Mouse (Mus musculus): ENCODE measurements around the gene Coq10a. TPM values are rescaled to one million over a fixed set of nuclear protein-coding genes. Genes with fewer than 3 reads are reported as not detected.

Gene Coq10a
- total RNA-seq (2015; ENCODE audit: low replicate concordance) (1.1 and 14.3 TPM in 2 replicates), total RNA-seq (2017; ENCODE audit: low replicate concordance) (2.3 and 3.3 TPM in 2 replicates)

DNA sequence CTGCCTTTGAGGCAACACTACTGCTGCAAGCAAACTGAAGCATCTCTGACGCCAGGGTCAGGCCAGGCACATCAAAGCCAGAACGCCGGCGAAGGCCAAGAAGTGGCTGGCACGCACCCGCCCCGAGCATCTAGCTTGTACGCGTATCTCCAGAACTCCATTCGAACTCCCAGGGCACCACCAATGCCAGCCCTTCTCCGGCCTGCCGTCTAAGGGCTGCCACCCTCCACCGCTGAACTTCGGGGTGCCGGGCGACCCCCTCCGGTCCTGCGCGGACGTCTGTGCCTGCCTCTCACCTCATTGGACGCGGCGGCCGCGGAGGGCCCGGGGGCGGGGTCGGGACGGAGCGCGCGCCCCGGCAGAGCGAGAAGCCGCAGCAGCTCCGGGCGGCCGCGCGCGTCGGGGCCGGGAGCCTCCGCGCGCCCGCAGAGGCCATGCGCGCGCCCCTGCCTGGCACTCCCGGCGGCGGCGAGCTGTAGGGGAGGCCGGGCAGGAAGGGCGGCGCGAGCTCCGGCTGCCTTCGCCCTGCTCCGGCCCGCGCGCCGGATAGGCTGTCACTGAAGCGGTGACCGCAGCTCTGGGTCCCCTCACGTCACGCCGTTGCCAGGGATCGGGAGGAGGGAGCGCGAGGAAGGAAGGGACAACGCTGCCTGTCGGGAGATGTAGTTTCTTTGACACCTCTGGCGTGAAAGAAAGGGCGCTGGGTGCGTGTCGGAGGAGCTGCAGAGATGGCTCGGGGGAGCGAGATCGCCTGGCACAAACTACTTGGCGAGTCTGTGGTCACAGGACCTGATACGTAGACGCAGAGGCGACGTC is at the start of gene Coq10a:
TSS of gene Coq10a (minus strand) at position 596 of the 816 bp plus-strand sequence.
- peak; percentile 91 for ATAC-seq (replicated peaks; ENCODE audit: low FRiP score, poor library complexity, severe bottlenecking)

DNA sequence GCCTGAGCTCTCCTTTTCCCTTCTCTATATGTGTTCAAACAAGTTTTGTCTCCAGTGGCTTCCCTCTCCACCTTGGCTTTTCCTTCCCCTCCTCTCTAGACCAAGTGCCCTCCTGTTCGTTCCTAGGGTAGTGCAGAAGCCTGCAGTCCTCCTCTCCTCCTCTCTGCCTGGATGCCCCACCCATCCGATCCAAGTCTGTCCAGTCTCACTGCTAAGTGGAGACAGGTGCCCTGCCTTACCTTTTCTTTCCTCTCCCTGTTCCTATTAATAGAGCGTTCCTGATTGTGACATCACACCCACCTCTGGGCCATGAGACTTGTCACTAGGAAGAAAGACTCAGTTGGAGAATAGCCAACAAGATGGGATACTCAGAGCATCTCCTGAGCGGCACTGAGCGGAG is 46.1 kb upstream of the Coq10a start:
- no peak for ATAC-seq (replicated peaks; ENCODE audit: low FRiP score, poor library complexity, severe bottlenecking)

DNA sequence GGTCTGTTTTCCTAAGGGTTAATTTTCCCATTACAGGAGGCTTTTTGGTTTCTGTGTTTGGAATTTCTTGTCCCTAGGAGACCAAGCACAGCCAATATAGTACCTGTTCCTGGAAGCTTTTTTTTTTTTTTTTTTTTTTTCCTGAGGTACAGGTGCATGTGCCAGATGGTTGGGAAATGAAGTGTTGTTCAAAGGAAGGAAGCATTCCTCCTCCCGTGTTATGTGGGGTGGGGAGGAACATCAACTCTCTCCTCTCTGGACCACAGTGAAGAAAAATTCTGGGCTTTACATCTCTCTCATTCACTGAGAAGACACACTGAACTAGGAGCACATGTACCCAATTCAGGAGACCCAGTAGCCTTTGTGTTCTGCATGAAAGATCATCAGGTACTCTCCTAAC is 44.3 kb upstream of the Coq10a start:
- no peak for ATAC-seq (replicated peaks; ENCODE audit: low FRiP score, poor library complexity, severe bottlenecking)

DNA sequence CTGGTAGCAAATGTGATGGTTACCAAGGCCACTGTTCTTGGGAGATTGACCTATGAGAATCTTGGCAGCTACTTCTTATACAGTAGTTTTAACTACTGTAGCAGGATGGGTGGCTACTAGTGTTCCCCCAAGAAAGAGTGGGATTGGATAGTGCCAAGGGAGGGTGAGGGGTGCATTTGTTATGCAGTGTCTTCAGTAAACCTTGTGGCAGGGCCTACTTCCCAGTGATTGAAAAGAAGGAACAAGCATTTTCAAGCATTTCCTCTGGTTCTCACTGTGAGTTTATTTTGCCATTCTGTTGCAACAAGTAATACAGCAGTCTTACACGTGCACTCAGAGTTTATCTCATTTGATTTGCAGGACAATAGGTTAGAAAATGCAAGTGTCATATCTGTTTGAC is 43.8 kb upstream of the Coq10a start:
- no peak for ATAC-seq (replicated peaks; ENCODE audit: low FRiP score, poor library complexity, severe bottlenecking)

DNA sequence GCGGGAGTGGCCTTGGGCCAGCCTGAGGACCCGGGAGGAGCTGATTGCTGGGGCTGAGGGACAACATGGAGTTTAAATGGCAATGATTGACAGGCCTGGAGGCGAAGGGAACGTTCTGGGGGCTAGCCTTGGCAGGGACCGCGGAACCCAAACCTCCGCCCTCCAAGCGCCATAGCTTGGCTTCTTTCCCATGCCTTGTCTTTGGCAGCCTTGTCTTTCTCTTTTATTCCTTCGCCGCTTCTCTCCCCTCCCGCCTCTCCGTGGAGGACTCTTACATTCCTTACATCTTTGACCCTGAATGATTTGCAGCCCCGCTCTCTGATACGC is 43.2 kb upstream of the Coq10a start:
- ATAC-seq (replicated peaks; ENCODE audit: low FRiP score, poor library complexity, severe bottlenecking): no peak

DNA sequence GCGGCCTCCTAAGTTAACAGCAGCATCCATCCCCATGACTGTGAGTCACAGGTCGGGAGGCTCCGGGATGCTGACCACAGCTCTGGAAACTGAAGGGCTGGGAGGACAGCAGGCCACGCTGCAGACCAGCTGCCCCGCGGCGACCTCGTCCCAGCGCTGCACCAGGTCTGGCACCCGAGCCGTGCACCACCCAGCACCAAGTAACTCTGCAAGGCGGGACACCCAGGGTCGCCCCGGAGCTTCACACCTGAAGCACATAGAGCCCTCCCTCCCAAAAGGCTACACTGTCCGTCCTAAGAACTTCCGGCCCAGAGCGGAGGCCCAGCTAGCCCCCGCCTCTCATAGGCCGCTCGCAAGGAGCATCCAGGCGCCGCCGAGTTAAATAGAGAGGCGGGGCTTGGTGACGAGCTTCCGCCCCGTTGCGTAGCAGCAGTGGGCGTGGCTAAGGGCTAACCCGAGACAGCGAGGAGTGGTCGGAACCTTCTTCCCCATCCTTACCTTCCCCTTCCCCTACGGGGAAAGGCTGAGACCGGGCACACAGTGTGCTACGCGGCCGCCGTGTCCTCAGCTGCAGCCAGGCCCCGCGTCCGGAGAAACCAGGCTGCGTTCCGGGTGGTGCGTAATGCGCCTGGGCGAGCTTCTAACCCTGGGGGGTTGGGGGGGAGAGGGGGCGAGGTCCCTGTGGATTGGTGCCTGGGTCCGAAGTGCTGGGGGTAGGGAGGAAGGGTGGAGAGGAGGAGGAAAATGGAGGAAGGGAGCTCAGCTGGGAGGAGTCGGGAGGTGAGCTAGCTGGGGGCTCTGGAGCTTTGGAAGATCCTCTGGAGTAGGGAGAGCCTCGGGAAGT is 42.6 kb upstream of the Coq10a start, which contains the start of the genes Nabp2 and Rnf41:
TSS of gene Nabp2 (minus strand) at position 282 of the 844 bp plus-strand sequence.
TSS of gene Rnf41 (plus strand) at position 447 of the 844 bp plus-strand sequence.
- peak; percentile 80 for ATAC-seq (replicated peaks; ENCODE audit: low FRiP score, poor library complexity, severe bottlenecking)

DNA sequence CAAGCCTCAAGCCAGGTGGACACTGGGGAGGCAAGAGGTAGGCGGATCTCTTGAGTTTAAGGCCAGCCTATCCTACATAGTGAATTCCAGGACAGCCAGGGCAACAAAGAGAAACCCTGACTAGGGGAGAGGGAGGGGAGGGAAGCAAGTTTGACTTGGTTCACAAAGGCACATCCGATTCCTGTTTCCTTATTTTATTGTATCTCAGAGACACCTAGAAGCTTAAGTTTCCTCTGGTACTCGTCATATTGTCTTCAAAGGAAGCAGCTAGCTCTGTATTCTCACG is 41.7 kb upstream of the Coq10a start:
- ATAC-seq (replicated peaks; ENCODE audit: low FRiP score, poor library complexity, severe bottlenecking): no peak

DNA sequence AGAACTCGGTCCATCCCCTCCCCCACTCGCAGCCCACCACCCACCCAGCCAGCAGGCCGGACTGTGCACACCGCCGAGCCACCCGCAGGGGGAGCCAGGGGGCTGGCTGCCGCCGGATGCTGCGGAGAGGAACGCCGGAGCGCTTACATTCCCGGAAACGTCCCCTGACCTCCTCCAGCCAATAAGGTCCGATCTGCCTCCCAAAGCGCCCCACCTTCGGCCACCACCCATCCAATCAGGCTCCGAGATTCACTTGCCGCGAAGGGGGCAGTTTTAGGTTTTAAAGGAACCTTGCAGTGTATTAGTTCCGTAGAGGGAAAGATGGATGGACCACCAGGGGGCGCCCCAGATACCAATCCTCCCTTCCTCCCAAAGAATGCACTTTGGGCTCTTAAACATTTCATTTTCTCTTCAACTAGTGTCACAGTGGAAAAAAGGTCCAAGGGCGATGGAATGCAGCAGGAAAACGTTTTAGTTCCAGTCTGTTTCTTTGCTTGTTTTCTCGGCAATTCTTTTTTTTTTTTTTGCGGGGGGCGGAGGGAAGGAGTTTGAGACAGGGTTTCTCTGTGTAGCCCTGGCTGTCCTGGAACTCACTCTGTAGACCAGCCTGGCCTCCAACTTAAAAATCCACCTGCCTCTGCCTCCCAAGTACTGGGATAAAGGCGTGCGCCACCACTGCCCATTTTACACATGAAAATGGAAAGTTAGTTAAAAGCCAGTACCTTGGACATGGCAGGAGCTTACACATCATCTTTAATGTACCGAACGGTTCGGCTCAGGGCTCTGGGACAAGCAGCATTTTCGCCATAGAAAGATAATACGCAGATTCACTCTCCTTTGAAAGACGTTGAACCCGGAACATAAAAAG is 41.1 kb upstream of the Coq10a start:
- peak; percentile 90 for ATAC-seq (replicated peaks; ENCODE audit: low FRiP score, poor library complexity, severe bottlenecking)

DNA sequence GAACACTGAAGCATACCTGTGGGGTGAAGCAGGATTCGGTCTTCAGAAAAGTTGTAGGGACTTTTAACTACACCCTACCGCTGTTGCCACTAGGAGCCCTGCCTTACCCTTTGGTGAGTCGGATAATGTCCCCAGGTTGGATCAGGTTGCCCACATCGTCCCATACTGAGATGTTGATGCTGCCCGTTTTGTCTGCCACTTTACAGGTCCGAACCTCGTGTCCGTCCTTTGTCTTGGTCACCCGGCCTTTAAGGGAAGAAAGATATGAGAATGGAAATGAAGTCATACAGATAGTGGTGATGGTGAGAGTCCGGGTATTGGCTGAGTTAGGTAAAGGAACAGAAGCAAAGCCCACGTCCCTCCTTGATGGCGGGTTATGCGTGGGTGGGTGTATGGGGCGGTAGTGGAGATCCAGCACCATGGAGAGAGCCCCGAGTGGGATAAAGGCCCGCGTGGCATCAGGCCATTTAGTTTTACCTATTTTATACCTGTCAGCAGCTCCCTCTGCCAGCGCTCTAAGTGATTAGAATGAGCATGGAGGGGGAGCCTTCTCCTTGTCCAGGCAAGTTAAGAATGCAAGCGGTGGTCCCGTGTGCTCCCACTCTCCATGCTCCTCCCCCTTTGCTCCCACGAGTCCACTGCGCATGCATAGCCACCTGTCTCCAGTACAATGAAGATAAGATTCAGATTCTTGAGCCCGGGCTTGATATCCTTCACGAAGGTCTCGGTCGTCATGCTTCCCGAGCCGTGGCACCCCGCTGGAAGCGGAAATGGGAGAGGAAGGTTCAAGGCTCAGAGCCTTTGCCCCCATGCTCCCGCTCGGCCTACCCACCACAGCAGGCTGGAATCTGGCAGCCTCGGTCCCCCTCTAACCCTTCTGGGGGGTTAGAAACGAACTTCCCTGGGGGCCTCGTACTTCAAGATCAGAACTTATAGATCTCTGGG is 40.1 kb upstream of the Coq10a start:
- no peak for ATAC-seq (replicated peaks; ENCODE audit: low FRiP score, poor library complexity, severe bottlenecking)

DNA sequence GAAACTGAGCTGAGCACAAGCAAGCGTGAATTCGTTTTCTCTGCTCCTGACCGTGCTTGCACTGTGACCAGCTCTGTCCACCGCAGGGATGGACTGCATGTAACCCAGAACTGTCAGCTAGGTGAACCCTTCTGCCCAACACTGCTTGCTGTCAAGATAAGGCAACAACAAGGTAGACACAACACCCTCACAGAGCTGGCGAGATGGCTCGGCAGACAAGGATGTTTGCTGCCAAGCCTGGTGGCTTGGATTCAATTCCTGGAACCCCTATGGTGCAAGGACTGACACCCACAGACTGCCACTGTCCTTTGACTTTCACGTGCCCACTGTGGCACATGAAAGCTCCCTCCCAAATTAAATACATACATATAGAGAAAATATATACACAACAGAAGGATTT is 35.1 kb upstream of the Coq10a start:
- no peak for ATAC-seq (replicated peaks; ENCODE audit: low FRiP score, poor library complexity, severe bottlenecking)

DNA sequence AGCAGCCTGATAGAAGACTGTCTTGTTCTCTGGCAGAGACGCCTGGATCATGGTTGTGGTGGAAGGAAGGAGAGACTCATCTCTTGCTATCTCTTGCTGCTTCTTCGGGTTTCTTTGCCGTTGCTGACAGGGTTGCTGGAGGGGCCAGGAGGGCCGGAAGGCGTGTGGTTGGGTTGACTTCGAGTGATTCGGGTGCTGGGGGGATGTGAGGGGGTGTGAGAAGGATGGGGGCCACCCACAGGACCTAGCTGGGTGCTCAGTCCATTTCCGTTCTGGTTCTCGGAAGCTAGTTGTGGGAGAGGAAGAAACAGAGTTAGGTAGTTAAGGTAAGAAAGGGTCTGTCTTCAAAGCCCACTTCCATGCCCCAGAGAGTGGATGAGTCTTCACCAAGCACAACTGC is 32.8 kb upstream of the Coq10a start:
- ATAC-seq (replicated peaks; ENCODE audit: low FRiP score, poor library complexity, severe bottlenecking): no peak

DNA sequence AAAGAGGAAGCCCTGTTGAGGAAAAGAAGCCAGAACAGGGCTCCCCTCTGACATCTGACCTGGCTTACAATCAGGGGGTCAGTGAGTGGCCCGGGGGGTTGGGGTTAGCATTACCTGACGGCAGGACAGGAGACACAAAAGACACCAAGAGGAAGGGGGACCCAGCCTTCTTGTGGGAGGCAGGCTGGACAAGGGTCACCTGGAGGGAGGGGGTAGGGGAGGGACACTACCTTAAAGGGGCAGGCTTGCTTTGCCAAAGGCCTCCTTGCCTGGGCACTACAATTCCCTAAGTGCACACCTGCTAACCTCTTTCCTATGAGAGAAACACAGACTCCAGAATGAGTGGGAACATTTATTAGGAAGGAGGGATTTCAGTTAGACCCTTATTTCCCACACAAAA is 32.3 kb upstream of the Coq10a start, which contains the start of gene Slc39a5:
TSS of gene Slc39a5 (minus strand) at position 174 of the 400 bp plus-strand sequence.
- no peak for ATAC-seq (replicated peaks; ENCODE audit: low FRiP score, poor library complexity, severe bottlenecking)

DNA sequence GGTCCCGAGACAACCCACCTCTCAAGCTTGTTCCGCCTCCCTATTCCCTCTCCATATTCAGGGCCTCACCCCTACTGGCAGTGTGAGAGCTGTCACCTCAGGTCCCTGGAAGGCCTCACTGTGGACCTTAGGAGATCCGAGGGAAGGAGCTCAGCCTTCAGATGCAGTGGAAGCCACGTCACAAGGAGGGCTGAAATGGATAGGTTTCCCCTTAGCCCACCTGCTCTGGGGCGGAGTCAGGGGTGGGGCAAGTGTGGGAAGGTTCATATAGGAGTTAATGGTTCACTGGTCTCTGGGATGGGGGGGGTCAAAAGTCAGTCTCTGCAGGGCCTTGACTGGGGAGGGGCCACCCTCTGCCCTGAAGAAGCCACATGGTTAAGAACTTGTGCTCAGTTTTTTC is 31.5 kb upstream of the Coq10a start:
- no peak for ATAC-seq (replicated peaks; ENCODE audit: low FRiP score, poor library complexity, severe bottlenecking)

DNA sequence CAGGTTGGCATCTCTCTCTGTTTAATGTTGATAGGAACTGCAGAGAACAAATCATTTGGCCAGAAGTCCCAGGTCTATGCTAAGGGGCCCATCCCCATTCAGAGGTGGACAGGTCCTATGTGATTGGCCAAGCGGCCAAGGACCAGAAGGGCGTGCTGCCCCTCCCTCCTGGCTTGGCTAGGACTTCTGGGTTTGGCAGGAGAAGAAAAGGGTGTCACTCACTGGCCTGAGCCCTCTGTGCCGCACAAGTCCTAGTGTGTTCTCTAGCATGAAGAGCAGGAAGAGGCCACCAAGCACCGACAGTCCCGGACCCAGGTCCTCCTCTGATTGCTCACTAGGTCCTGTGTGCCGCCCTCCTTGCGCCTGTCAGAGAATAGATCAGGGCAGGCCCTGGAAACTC is 28.7 kb upstream of the Coq10a start:
- ATAC-seq (replicated peaks; ENCODE audit: low FRiP score, poor library complexity, severe bottlenecking): no peak

DNA sequence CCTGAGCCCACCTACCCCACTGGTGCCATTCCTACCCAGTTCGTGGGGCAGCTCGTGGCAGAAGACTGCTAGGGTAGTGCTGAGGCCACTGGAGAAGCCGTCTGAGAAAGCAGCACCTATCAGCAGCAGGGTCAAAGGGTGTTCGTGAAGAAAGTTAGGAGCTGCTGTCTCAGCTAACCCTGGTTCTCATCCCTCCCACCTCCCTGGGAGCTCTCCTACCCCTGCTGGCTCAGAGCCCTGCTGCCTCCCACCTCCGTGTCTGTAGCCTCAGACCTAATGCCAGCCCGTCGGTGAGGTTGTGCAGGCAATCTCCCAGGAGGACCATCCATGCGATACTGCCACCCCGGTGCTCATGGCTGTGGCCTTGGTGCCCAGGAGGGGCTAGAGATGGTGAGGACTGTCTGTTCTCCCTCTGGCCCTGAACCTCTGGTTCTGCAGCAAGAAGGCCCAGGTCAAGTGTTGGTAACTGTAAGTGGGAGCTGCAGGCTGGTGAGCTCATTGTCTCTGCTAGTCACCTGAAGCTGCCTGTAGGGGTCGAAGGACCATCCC is 28.0 kb upstream of the Coq10a start:
- no peak for ATAC-seq (replicated peaks; ENCODE audit: low FRiP score, poor library complexity, severe bottlenecking)

DNA sequence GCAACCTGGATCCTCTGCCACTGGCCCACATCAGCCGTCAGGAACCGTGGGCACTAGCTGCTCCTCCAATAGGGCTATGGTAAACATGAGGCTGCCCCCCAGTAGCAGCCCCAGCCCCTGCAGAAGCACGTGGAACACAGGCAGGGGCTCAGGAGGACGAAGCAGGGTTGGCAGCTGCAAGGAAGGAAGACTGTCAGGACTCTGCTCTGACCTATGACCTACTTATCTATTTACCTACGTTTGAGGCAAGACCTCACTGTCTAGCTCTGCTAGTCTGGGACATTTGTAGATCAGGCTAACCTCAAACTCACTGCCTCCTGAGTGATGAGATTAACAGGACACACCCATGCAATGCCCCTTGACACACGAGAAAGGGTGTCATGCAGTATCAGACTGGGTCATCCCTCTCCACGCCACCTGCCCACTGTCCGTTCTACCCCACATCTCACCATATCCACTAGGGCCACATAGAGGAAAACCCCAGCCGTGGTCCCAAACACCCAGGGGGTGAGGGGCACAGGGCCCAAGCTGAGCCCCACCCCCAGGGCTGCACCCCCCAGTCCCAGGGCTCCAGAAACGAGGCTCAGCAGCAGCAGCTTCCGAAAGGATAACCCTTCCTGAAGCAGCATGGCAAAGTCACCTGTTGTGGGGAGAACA is 27.3 kb upstream of the Coq10a start:
- no peak for ATAC-seq (replicated peaks; ENCODE audit: low FRiP score, poor library complexity, severe bottlenecking)

DNA sequence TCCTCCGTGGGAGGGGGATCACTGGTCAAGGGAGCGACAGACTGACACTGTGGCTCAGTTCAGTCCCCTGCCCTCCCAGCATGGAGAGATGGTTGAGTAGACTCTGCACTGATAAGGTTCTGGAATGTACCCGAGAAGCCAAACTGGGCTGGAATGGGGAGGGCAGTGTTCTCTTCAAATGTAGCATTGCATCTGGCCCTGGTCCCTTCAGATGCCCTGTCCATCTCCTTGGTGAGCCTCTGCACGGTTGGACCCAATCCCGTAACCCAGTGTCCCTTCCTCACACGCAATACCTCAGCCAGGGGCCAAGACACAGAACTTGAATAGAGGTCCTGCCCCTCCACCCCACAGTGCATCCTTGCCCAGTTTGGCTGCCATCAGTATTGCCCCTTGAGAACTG is 23.1 kb upstream of the Coq10a start:
- no peak for ATAC-seq (replicated peaks; ENCODE audit: low FRiP score, poor library complexity, severe bottlenecking)

DNA sequence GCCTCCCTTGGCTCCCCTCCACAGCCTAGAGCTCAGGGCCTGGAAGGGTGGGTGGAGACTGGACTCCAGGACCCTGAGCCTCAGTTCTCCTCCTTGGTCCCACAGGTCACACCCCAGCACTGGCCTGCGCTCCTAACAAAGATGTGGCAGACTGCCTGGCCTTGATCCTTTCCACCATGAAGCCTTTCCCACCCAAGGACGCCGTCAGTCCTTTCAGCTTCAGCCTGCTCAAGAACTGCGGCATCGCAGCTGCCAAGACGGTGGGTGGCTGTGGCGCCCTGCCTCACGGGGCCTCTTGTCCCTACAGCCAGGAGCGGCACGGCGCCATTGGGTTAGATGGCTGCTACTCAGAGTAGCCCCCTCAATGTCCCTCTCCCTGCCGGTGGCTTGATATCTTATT is 21.6 kb upstream of the Coq10a start:
- ATAC-seq (replicated peaks; ENCODE audit: low FRiP score, poor library complexity, severe bottlenecking): no peak

Data from erythroid progenitor cell, adult 5-6 weeks (primary cell).